ENCODE assay signal across 23 mouse cellular contexts in genomic region chr19:46998953-46999352, GRCm38 (mm10). TPM values are rescaled to one million over a fixed set of nuclear protein-coding genes. Genes with fewer than 3 reads are reported as not detected.
A peak's percentile ranks its signal among the peaks of the same experiment; 100 is the strongest.
DNase-seq lines count a peak whose midpoint lies in the region; ATAC-seq and TF ChIP-seq lines count a peak whose summit lies in the region.
"Had no signal": no experiment of that assay in that cellular context is flagged by ENCODE, and none has a peak within 500 bp of the region (broad histone marks: within the 10 kb centered on the region; RNA-seq: fewer than 3 reads in every experiment).

No protein-coding gene starts in this region.

- peak overlapping the region; percentile 73 for H3K27ac ChIP-seq in layer of hippocampus, adult 2 months
- H3K27ac ChIP-seq in liver, embryonic 12.5 days: peak overlapping the region; percentile 76
- peak overlapping the region; percentile 48; the same call in 1 of the 2 replicates for H3K27ac ChIP-seq in liver, embryonic 16.5 days (ENCODE audit: low read length)
- H3K27ac ChIP-seq: embryonic facial prominence, embryonic 15.5 days; forebrain, embryonic 10.5 days; heart, adult 2 months; heart, embryonic 15.5 days; hindbrain, embryonic 14.5 days had no signal

- WGBS in liver, embryonic 12.5 days (ENCODE audit: insufficient replicate concordance): 35% methylated on average over 4 of the region's 4 CpGs
- WGBS in liver, embryonic 16.5 days (ENCODE audit: insufficient replicate concordance): 31% methylated on average over 4 of the region's 4 CpGs

- no peaks in the 10 kb centered on the region for H3K9me3 ChIP-seq in liver, embryonic 12.5 days (replicated peaks)
- H3K9me3 ChIP-seq in liver, embryonic 16.5 days (replicated peaks; ENCODE audit: control insufficient read depth, low read length): no peaks in the 10 kb centered on the region
- H3K9me3 ChIP-seq: embryonic facial prominence, embryonic 15.5 days; forebrain, embryonic 10.5 days; heart, embryonic 15.5 days had no signal

- ATAC-seq in liver, embryonic 12.5 days: peak; percentile 32; the same call in 1 of the 2 replicates
- ATAC-seq in liver, embryonic 16.5 days (ENCODE audit: low read depth): peak; percentile 54; the same call in 1 of the 2 replicates
- ATAC-seq: Patski had no signal

- no peak overlapping the region for H3K9ac ChIP-seq in liver, embryonic 12.5 days
- H3K9ac ChIP-seq in liver, embryonic 16.5 days (ENCODE audit: low read depth, low read length): no peak overlapping the region
- H3K9ac ChIP-seq: embryonic facial prominence, embryonic 15.5 days; heart, embryonic 15.5 days; hindbrain, embryonic 14.5 days had no signal

- no peak overlapping the region for H3K4me3 ChIP-seq in layer of hippocampus, adult 2 months
- H3K4me3 ChIP-seq in liver, embryonic 12.5 days: no peak overlapping the region
- H3K4me3 ChIP-seq in liver, embryonic 16.5 days (ENCODE audit: low read depth, low read length): no peak overlapping the region
- H3K4me3 ChIP-seq: embryonic facial prominence, embryonic 15.5 days; forebrain, embryonic 10.5 days; heart, adult 2 months; heart, embryonic 15.5 days had no signal

- H3K36me3 ChIP-seq in liver, embryonic 12.5 days: no peaks in the 10 kb centered on the region
- H3K36me3 ChIP-seq in liver, embryonic 16.5 days (ENCODE audit: control insufficient read depth, insufficient read depth): no peaks in the 10 kb centered on the region
- H3K36me3 ChIP-seq: embryonic facial prominence, embryonic 15.5 days; forebrain, embryonic 10.5 days; heart, embryonic 15.5 days had no signal

- TF ChIP-seq CTCF in layer of hippocampus, adult 2 months (conservative IDR thresholded peaks at IDR 0.05): no peak

- no peaks in the 10 kb centered on the region; the same call in 1 of the 2 replicates for H3K27me3 ChIP-seq in liver, embryonic 12.5 days (replicated peaks)
- no peaks in the 10 kb centered on the region for H3K27me3 ChIP-seq in liver, embryonic 16.5 days (ENCODE audit: control insufficient read depth, insufficient read depth, low read depth, low read length)
- H3K27me3 ChIP-seq: embryonic facial prominence, embryonic 15.5 days; heart, embryonic 15.5 days had no signal

- DNase-seq in layer of hippocampus, adult 2 months (ENCODE audit: low spot score in 2 of 2): no peak
- DNase-seq in layer of hippocampus, postnatal 10 days (ENCODE audit: low spot score in 2 of 2): no peak
- DNase-seq in right cerebral cortex, postnatal 36 days (ENCODE audit: low spot score in 2 of 2): no peak
- no peak for DNase-seq in gastrocnemius, adult 18-20 months (ENCODE audit: low spot score)
- no peak for DNase-seq in cerebellum, postnatal 36 days
- DNase-seq: adrenal gland, adult 2 months; adrenal gland, postnatal 25 days; cerebellum, postnatal 10 days; embryo, embryonic 11 days; gastrocnemius, postnatal 14 days; heart, adult 2 months; heart, postnatal 14 days had no signal

- peak overlapping the region; percentile 55 for H3K4me2 ChIP-seq in liver, embryonic 12.5 days
- no peak overlapping the region; the same call in 1 of the 2 replicates for H3K4me2 ChIP-seq in liver, embryonic 16.5 days (ENCODE audit: low read depth, low read length)
- H3K4me2 ChIP-seq: embryonic facial prominence, embryonic 15.5 days; heart, embryonic 11.5 days; heart, embryonic 15.5 days; hindbrain, embryonic 14.5 days had no signal

- H3K4me1 ChIP-seq in liver, embryonic 12.5 days: peaks cover 22% of the 10 kb centered on the region
- H3K4me1 ChIP-seq in liver, embryonic 16.5 days (ENCODE audit: control insufficient read depth, low read depth, low read length): peaks cover 9% of the 10 kb centered on the region
- H3K4me1 ChIP-seq: embryonic facial prominence, embryonic 15.5 days; forebrain, embryonic 10.5 days; heart, embryonic 15.5 days had no signal

RNA-seq across cellular contexts. Expression of gene Ina, which starts 15.5 kb away (rescaled TPM):
- total RNA-seq in layer of hippocampus, adult 2 months (2021): 100 to 1,000 TPM; 170 to 180 TPM
- 100 to 1,000 TPM; 197 to 202 TPM for total RNA-seq in layer of hippocampus, postnatal 10 days (2021)
- polyA plus RNA-seq in liver, embryonic 12.5 days (2016; fragmentation: Nextera tagmentation; extraction: Ambion mirVana): 0.11 and 0.12 TPM in 2 replicates
- polyA plus RNA-seq in liver, embryonic 16.5 days (2015; fragmentation: Nextera tagmentation; extraction: Ambion mirVana): 0.06 and 0.09 TPM in 2 replicates
- total RNA-seq in gastrocnemius, adult 18-20 months (2021): not detected
- total RNA-seq: gastrocnemius, postnatal 14 days; heart, postnatal 14 days; hematopoietic stem cell, adult 5-6 weeks had no signal
- polyA plus RNA-seq: C2C12; erythroblast, embryonic 14.5 days had no signal

RNA-seq across cellular contexts. Expression of gene Nt5c2, which starts 16.0 kb away (rescaled TPM):
- 10 to 100 TPM; 80.9 to 84.4 TPM for total RNA-seq in layer of hippocampus, adult 2 months (2021)
- total RNA-seq in layer of hippocampus, postnatal 10 days (2021): 10 to 100 TPM; 65.6 to 78.1 TPM
- 67.1 and 78.5 TPM in 2 replicates for polyA plus RNA-seq in liver, embryonic 12.5 days (2016; fragmentation: Nextera tagmentation; extraction: Ambion mirVana)
- polyA plus RNA-seq in liver, embryonic 16.5 days (2015; fragmentation: Nextera tagmentation; extraction: Ambion mirVana): 47.4 and 48.4 TPM in 2 replicates
- total RNA-seq in gastrocnemius, adult 18-20 months (2021): 10 to 100 TPM; 11.4 to 12.3 TPM

RNA-seq across cellular contexts. Expression of gene Pcgf6, which starts 51.8 kb away (rescaled TPM):
- total RNA-seq in layer of hippocampus, adult 2 months (2021): 10 to 100 TPM; 19.3 to 25.5 TPM
- 10 to 100 TPM; 19.7 to 20.4 TPM for total RNA-seq in layer of hippocampus, postnatal 10 days (2021)
- 19.0 and 20.0 TPM in 2 replicates for polyA plus RNA-seq in liver, embryonic 12.5 days (2016; fragmentation: Nextera tagmentation; extraction: Ambion mirVana)
- polyA plus RNA-seq in liver, embryonic 16.5 days (2015; fragmentation: Nextera tagmentation; extraction: Ambion mirVana): 5.7 and 5.9 TPM in 2 replicates
- total RNA-seq in gastrocnemius, adult 18-20 months (2021): 1 to 10 TPM; 4.6 to 4.8 TPM

Comparison
In these comparisons a context has a peak if more than half of its experiments do, and no peak if none do; other contexts are left out.
1. RNA of gene Ina, which starts 15.5 kb away (total RNA-seq): 197 to 202 TPM in layer of hippocampus, postnatal 10 days and 170 to 180 TPM in layer of hippocampus, adult 2 months; not detected in gastrocnemius, adult 18-20 months; every median in the first group is over 100 times any median in the second.
2. RNA of gene Nt5c2, which starts 16.0 kb away (total RNA-seq): 80.9 to 84.4 TPM in layer of hippocampus, adult 2 months and 65.6 to 78.1 TPM in layer of hippocampus, postnatal 10 days; 11.4 to 12.3 TPM in gastrocnemius, adult 18-20 months; every median in the first group is over 4 times any median in the second.
3. Peak in every context shown above with its lines, with median percentiles within 50 percentile points of each other: H3K27ac ChIP-seq.